Mouse (Mus musculus) heart, adult 9 months (tissue): ENCODE data around the gene Mrpl32.

ENCODE experiments used
- DNase-seq, 2 experiments: peaks; one replicate each; pipeline ENCODE4 v3.0.0; 2022; ENCODE audit warnings: low spot score in 2 of 2

Mrpl32 gene

DNA sequence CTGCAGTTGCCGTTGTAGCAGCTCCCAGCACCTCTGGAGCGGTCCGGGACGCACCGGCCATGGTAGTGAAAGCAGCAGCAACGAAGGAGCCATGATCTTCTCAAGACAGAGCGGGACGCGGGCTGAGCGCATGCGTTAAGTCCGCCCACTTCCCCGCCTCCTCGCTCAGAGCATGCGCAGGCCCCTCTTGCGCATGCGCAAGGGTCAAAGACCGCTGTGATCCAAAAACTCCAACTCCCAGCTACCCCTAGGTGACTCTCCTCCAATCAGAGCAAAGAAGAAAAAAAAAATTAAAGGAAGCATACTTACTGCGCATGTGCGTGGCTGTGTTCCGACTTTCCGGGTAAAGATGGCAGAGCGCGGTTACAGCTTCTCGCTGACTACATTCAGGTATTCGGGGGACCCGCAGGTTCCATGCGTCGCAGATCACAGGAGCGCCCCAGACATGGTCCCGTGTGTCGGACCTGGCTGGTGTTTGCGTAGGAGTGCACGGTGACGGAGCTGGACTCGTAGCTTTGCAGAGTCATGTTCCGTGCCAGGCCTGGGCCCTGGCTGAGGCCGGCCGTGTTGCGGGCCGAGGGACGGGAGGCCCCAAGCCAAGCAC, at the start of gene Mrpl32, which contains the start of gene Psma2:
Gene Mrpl32, minus strand, starts transcription at position 240 of the 604 bp plus-strand sequence.
Gene Psma2, plus strand, starts transcription at position 315 of the 604 bp plus-strand sequence.
- DNase-seq: peak; percentile 96 to 98

DNA sequence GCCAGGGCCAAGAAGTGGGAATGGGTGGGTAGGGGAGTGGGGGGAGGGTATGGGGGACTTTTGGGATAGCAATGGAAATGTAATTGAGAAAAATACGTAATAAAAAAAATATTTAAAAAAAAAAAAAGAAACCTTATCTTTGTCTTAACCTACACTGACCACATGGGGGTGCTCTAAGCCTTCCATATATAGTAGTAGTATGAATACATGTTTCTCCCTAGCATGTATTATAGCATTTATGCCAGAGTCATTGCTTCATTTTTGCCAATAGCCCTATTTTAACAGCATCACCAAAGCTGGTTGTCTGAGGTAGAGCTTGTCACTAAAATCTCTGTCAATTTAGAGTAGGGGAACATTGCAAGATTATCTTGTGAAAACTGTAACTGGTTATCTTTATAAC, 36.3 kb upstream of the Mrpl32 start:
- no peak for DNase-seq

DNA sequence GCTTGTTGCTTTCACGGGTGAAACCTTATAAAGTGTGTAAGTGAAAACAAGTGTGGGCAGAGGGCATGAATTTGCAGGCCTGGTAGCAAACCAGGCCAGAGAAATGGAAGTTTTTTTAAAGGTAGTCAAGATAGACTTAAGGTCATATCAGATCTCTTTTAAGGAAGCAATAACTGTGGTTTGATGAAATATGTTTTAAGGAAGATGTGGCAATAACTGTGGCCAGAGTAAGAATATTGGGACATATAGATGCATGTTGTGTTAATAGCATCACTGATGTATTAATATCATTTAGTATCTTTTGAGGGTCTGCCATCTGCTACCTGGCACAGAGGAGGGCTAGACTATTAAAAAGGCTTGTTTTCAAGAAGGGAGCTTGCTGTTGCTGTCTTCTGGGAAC, 27.0 kb upstream of the Mrpl32 start:
- no peak for DNase-seq

DNA sequence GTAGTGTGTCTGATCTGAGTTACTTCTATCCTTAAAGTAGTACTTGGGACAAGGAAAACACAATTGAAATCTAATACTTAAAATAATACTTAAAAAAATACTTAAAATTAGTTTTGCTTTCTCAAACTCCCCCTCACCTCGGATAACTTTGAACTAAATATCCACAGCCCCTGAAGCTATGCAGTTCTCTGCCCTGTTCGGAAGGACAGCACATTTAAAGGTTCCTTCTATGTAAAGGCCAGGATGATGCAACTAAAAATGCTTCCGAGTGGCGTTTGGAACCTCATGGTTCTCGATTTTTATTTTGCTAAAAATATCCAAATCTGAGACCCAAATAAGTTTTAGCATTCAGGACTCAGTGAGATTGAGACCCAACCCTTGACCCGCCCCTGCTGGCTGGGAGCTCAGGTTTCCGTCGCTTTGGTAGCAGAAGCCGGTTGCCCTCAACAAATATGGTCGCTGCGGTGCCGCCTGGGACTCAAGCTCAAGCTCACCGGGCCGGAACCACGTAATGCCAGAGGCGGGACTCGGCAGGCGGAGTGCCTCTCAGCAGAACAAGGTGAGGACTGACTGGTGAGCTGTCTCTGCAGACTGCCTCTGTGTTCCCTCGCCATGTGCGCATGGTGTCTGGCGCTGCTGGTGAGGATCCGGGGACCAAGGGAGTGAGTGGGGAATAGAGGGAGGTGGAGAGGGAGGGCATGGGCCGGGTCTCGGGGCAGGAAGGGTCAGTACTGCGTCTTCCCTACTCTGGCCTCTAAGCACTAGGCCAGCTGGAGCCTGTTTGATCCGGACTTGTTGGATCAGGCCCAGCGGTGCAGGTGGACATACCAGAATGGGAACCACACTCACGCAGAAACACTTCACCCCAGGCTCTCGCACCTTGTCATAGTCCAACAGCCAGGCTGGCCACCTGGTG, 17.0 kb upstream of the Mrpl32 start, which contains the start of gene AW209491:
Gene AW209491, plus strand, starts transcription at position 429 of the 916 bp plus-strand sequence.
- peak; percentile 93 to 96 for DNase-seq

DNA sequence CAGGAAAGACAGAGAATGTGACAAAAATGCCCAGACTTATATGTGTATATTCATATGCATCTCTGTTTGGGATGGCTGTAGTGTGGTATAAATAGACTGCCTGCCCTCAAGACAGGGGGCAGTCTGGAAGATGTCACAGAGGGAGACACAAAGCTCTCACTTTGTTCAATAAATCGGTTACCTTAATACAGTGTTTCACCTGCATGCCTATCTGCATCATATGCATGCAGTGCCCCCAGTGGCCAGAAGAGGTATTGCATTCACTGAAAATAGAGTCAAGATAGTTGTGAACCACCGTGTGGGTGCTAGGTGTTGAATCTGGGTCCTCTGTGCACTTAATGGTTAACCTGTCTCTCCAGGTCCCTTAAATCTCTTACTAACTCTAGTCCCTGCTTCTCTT, 5.8 kb upstream of the Mrpl32 start:
- DNase-seq: peak; percentile 24 to 47

DNA sequence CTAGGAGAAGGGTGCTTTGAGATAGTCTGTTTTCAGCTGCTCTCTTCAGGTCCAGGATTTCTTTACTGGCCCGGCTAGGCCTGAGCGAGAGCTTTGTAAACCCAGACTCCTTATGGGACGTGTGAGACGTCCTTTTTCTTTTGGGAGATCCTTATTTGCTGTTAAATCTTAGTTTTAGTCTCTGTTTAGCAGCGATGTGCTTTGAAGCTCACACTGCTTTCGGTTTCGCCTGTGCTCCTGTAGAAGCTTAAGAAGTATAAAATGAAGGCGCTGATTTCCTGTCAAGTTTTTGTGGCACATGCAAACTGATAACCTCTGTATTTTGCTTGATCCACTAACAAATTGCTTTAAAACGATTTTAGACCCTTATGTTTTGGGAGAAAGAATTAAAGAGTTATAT, 588 bp upstream of the Mrpl32 start:
- no peak for DNase-seq

DNA sequence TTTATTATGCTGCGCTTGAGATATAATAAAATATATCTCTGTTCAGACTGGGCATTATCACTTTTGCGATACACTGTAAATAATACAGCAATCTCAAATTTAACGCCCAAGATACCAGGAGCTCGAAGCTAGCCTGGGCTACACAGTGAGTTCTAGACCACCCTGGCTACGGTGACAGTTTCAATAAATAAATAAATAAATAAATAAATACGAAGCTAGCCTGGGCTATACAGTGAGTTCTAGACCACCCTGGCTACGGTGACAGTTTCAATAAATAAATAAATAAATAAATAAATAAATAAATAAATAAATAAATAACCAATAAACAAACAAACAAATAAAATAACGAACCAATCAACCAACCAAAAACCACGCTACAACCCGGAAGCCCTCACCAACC, 502 bp downstream of the Mrpl32 start:
- no peak for DNase-seq

DNA sequence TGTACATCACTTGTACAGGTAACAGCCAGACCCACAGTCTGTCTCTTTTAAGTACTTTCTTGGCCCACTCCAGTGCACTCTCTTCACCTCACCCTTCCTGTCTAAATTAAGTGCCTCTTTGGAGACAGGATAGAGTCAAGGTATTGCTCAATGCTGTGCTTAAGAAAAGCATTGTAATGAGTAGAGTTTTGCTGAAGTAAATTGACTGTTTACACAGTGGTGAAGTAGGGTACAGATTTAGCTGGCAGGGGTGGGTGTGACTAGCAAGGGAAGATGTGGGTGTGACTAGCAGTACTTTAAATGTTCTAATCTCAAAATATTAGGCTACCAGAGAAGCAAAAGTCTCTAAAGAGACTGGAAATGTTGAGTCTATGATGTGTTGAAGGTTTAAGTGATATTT, 5.3 kb downstream of the Mrpl32 start:
- DNase-seq: no peak

DNA sequence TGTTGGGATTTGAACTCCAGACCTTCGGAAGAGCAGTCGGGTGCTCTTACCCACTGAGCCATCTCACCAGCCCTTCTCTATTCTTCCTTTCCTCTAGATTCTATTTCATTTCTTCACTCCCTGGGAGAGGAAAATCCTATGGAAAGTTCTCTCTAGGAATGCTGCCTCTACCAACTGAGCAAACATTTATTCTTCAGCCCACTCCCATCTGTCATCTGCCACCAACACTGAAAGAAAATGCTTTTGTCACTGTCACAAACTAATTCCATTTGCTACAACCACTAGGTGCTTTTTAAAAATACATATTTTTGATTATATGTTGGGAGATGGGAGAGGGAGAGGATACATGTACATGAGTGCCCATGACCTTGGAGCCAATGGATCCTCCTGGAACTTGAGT, 10.2 kb downstream of the Mrpl32 start:
- no peak for DNase-seq

DNA sequence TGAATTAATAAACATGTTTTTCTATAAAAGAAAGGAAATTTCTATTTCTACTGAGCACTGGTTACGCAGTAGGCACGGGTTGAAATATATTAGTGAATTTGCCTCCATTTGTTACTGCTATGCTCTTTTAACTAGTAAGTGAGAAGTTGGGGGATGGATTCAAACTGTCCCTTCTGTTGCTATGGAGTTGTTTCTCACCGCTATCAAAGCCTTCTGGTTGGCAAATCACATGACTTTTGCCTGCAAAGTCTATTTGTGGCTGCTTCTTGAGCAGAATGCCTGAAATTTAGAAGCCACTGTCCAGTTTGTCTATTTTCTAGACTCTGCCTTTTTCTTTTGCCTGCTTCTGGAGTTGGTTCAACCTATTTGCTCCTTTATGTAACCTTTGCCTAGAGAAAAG, 32.6 kb downstream of the Mrpl32 start:
- no peak for DNase-seq

DNA sequence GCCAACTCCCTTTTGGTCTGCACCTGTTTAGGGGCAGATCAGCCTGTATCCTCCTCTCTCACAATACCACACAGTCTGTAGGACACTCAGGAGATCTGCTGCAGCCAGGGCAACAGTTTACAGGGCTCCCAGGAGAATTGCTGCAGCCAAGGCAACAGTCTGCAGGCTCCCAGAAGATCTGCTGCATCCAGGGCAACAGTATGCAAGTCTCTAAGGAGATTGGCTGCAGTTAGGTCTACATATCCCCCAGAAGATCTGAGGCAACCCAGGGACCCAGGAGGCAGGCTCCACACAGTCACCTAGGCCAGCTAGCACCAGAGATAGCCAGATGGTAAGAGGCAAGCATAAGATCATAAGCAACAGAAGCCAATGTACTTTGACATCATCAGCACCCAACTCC, 38.8 kb downstream of the Mrpl32 start:
- no peak for DNase-seq

DNA sequence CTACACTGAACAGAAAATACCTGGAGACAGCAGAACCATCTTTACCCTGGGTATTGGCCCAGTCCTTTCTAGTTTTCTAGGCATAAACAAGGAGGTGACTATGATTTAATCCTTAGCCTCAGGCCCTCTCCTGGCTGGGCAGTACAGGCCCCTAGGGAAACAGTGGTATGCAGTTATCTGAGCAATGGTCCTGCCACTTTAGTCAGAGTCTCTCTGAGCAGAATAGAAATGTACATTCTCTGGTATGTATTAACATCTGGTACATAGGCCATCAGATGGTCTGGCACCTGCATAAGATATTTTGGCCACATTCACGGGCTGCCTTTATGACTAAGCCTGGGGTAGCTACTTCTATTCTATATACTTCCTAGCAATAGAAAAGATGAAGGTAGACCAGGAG, 51.6 kb downstream of the Mrpl32 start:
- no peak for DNase-seq
